Mouse (Mus musculus): ENCODE data around the gene Ap2s1. TPM values are rescaled to one million over a fixed set of nuclear protein-coding genes. Genes with fewer than 3 reads are reported as not detected.
A peak's percentile ranks its signal among the peaks of the same experiment; 100 is the strongest.

Gene Ap2s1
- total RNA-seq, 2 experiments from 2014 or later, result 227 to 260 TPM

DNA sequence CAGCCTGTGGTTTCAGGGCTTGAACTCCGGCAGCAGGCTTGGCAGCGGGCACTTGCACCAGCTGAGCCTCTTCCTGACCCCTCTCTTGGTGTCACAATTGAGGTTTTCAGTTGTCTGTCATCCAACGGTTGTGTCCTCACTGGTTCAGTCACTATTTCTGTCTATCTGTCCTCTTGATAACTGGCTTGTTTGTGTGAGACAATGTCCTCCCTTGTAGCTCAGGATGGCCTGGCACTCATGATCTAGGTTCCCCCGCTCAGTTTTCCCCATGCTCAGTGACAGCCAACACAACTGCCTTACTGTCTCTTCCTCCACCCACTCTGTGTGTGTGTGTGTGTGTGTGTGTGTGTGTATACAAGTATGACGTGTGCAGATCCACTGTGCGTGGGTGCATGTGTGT is 9.4 kb downstream of the Ap2s1 start:
- DNase-seq (ENCODE audit: low spot score in 2 of 2), result no peak

DNA sequence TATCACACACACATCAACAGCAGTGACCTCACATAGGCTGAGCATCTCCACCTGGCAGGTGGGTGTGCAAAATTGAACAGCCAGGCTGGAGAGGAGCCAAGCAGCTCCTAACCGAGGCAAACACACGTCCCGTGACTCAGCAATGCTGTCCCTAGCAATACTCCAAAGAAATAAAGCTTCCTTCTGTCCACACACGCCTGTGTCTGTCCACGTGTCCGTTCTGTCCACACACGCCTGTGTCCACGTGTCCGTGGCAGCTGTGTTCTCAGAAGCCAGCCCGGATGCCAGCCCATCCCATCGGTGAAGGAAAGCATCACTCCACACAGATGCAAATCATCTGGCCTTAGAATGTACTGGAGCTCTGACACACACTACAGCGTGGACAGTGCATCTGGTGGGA is 13.8 kb downstream of the Ap2s1 start:
- peak in 1 of 2 experiments; percentile 13 for DNase-seq (ENCODE audit: low spot score in 2 of 2)

DNA sequence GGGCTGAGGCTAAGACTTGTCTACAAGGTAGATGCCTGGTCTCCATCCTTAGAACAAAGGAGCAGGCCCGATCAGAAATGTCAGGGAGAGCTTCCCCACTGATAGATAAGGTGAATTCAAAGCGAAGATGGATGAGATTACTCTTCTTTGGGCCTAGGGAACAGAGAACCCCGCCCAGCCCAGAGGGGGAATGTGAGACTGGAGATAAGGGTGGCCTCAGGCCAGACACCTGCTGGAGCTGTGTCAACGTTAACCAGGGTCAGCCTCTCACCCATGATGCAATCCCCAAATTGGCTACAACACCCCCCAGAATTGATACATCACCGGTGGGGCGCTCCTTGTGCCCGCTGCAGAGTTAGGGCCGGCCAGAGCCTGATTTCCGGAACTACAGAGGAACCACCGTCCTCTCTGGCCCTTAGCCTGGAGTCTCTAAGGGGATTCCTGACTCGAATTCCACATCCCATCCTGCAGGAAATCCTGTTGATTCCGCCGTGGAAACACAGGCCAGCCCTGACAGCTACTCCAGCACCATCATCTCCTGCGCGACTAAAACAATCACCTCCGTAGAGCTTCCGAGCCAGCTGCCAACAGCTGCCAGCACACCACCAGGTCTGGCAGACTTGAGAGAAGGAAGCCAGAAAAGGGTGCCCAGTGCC is 17.3 kb downstream of the Ap2s1 start:
- no peak for DNase-seq (ENCODE audit: low spot score in 2 of 2)

DNA sequence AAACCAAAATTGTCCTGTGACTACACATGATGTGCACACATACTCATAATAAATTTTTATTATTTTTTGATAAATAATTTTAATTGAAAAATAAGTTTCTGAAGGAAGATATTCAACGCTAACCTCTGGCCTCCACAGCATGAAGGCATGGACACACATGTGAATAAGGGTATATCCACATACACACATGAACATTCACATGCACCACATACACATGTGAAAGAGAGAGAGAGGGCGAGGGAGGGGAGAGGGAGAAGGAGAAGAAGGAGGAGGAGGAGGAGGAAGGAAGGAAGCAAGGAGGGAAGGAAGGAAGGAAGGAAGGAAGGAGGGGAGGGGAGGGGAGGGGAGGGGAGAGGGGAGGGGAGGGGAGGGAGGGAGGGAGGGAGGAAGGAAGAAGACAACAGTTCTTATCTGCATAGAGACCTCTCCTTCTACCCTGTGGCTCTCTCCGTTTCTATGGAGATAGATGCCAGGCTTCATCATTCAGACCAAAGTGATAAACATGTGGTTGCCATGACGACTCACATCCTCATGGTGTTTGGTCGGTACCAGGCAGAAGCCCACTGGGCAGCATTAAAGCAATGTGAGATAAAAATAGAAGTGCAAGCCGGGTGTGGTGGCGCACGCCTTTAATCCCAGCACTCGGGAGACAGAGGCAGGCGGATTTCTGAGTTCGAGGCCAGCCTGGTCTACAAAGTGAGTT is 20.8 kb downstream of the Ap2s1 start:
- no peak for DNase-seq (ENCODE audit: low spot score in 2 of 2)

DNA sequence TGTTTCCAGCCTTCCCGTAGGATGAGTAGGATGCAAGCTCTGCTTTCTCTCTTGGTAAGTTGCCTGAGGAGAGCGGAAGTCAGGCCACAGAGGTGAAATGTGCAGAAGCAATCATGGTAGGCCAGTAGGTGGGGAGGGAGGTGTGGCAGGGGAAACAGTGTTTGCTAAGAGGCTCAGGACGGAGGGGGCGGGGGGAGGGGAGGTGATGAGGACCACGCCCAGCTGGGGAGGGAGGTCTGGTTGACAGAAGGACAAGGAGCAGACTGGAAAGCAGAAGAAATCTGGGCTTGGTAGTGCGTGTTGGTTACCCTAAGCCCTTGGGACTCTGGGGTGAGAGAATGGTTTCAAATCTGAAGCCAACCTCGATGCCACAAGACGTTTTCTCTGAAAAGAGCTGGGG is 22.1 kb downstream of the Ap2s1 start:
- DNase-seq (ENCODE audit: low spot score in 2 of 2), result no peak

DNA sequence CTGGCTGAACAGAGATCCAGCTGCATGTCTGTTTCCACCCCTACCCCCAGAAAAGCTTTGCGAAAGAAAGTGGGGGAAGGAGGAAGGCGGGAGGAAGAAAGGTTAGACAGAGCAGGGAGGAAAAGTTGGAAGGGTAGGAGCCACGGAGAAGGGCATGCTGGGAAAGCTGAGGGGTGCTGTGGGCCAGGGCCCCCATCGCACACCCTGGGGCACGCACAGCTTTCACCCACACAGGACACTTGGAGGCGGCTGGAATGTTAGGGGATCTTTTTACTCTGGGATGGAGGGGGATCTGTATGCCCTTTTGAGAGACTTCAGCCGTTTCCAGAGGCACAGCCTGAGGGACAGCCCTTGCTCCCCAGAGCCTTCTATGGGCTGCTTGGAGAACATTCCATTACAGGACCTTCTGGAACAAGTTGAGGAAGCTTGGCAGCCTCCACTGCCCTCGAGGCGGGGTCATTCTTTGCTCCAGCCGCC is 22.8 kb downstream of the Ap2s1 start:
- no peak for DNase-seq (ENCODE audit: low spot score in 2 of 2)

DNA sequence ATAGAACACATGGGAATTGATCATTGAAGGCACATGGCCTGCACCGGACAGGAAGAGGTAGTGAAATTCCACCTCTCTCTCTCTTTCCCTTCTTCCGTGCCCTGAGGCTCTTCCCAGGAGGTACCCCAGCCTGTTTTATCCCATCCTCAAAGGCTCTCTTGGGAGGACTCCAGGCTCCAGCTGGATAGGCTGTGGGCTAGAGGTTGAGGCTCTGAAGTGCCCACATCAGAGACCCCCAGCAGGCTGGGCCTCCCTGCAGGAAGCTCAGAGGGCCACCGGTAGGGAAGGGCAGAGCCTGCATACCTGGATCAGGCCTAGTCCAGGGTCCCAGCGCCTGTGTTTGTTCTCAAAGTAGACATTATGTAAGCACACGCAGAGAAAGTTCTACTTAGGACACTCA is 23.4 kb downstream of the Ap2s1 start:
- DNase-seq (ENCODE audit: low spot score in 2 of 2), result no peak

DNA sequence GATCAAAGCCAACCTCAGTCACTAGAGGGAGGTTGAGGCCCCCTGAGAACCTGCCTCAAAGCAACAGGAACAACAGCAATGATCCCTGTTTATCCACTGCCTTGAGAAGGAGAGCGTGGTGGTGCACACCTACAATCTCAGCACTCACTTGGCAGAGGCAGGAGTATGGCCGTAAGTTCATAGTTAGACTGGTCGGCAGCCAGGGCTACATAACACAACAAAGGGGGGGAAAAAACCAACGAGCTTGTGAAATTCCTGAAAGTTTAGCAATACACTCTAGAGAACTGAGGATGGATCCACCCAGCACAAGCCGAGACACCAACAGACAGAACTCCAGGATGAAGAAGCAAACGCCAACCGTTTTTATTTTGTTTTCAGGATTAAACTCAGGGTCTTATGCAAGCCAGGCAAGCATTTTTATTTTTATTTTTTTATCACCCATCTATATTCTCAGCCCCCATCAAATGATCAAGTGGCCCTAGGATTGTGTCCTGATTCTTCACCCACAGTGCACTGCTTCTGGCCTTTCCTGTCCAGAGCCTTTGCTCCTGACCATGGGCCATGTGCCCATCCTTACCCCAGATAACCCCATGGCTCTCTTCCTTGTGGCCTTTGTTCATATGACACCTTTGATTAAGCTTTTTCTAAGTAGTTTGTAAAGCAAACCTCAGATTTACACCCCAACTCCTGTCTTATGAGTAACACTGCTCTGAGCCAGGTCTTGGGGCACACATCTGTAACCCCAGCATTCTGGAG is 25.4 kb downstream of the Ap2s1 start:
- DNase-seq (ENCODE audit: low spot score in 2 of 2), result no peak

DNA sequence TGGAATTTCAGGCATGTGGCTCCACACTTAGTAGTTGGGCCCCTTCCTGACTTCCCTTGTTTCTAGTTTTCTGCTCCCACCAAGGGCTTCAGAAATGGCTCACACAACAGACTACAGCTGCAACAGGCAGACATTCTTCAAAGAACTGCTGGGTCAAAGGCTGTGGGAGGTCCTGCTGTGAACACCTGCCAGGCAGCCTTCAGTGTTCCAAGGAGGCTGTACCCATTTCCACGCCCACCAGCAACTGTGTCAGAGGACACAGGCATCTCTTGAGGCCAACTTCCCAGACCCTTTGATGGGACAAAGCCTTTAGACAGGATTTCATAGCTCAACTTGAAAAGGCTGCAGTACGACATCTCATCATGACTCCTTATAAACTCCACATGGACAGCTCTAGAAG is 28.2 kb downstream of the Ap2s1 start:
- DNase-seq (ENCODE audit: low spot score in 2 of 2), result no peak

DNA sequence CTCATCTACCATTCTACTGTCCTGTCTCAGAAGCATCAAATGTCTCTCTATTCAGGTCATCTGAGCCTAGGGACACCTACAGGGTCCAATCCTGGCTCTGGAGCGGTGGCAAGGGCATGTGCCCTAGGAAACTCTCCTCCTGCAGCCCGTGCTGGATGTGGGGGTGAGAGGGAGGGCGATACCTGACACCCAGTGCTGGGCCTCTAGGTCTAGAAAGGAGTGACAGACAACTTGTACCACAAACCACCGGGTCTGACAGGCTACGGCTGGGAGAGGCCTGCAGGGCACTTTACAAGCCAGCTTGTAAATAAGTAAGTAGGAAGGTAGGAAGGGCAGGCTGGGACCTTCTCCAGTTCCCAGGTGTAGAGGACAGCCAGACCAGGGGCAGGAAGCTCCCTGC is 37.7 kb downstream of the Ap2s1 start:
- DNase-seq (ENCODE audit: low spot score in 2 of 2), result no peak

DNA sequence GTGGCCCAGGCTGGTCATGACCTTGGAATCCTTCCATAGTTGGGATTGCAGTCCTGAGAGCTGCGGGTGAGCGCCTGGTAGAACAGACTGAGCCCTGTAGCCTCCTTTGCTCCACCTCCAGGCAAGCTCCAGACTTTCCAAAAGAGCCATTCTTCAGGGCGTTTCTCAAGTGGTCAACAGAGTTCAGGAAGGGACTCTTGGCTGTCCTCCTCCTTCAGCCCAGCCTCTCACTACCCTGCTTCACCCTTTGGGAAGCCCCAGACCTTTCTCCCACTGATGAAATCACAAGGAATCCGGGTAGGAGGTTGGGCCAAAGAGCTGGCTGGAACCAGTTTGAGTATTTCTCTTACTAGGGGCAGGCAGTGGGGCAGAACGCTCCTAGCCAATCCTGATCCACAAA is 41.9 kb downstream of the Ap2s1 start:
- no peak for DNase-seq (ENCODE audit: low spot score in 2 of 2)

DNA sequence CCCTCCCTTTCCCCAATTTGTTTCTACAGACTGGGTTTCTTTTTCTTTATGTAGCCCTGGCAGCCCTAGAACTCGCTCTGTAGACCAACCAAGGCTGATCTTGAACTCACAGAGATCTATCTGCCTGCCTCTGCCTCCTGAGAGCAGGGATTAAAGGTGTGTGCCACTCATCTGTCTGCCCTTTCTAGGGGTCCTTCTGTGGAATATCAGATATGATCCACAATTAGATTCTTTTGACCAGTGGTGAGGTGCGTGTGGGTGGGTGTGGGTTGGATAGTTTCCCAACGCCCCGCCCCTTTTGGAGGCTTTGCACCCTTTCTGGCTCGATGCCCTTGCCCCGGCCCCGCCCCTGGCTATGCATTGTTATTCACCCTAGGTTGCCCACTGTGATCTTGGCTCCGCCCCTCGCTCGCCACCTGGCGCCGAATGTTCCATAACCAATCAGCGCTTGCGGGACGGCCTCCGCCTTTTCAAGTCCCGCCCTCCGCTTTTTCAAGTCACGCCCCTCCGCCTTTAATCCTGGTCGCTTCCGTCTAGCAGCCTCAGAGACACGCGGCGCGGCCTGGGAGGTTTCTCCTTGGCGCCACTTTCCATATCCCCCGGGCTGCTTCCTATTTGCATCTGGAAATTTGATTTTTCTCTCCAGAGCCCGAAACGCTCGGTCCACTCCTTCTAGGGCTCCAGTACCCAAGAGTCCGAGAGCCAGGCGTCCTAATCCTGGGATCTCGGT is 42.8 kb downstream of the Ap2s1 start, which contains the start of gene Slc1a5:
Gene Slc1a5 (plus strand): TSS at position 516 of the 730 bp plus-strand sequence.
- DNase-seq (ENCODE audit: low spot score in 2 of 2), result peak; percentile 42 to 56

DNA sequence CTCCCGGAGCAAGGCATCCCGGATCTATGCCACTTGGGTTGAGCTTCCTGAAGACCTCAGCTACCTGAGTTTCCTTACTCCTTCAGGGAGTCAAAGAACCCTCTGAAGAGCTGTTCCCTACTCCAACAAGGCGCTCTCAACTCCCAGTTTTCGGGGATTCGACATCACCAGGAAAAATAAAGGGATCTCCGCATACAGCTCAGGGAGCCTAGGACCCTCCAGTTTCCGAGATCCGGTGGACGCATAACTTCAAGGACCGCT is 43.3 kb downstream of the Ap2s1 start:
- DNase-seq (ENCODE audit: low spot score in 2 of 2), result no peak

DNA sequence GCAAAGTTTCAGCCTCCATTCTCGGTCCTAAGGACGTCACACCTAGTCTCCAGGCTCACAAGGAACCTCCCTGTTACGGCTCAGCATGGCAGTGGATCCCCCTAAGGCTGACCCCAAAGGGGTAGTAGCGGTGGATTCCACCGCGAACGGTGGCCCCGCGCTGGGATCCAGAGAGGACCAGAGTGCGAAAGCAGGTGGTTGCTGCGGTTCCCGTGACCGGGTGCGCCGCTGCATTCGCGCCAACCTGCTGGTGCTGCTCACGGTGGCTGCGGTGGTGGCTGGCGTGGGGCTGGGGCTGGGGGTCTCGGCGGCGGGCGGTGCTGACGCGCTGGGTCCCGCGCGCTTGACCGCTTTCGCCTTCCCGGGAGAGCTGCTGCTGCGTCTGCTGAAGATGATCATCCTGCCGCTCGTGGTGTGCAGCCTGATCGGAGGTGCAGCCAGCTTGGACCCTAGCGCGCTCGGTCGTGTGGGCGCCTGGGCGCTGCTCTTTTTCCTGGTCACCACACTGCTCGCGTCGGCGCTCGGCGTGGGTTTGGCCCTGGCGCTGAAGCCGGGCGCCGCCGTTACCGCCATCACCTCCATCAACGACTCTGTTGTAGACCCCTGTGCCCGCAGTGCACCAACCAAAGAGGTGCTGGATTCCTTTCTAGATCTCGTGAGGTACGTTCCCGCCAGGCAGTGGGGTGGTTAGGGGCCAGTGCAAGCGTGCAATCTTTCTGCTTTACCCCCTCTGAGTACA is 43.8 kb downstream of the Ap2s1 start:
- peak in 1 of 2 experiments; percentile 7 for DNase-seq (ENCODE audit: low spot score in 2 of 2)

DNA sequence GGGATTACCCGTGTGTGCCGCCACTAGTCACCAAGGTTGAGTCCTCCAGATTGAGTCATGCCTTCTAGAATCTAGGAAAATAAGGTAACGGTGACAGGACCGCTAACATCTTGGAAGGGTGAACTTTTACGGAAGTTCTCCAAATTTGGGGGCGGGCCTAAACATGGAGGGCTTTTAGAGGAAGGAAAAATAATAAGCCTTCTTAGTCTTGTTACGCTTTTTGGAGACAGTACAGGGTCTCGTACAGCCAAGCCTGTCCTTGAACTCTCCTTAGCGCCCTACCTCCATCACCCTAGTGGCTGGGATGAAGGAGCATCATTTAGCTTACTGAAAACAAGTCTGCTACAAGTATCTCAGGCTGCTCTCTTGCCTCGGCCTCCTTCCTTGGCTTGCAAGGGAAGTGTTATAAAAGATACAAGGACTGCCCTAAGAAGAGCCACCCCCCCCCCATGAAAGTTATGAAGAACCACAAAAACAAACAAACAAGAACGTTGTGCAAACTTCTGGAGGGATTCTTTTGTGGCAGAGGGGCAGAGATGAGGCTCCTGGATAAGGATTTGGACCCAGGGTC is 44.4 kb downstream of the Ap2s1 start:
- no peak for DNase-seq (ENCODE audit: low spot score in 2 of 2)

DNA sequence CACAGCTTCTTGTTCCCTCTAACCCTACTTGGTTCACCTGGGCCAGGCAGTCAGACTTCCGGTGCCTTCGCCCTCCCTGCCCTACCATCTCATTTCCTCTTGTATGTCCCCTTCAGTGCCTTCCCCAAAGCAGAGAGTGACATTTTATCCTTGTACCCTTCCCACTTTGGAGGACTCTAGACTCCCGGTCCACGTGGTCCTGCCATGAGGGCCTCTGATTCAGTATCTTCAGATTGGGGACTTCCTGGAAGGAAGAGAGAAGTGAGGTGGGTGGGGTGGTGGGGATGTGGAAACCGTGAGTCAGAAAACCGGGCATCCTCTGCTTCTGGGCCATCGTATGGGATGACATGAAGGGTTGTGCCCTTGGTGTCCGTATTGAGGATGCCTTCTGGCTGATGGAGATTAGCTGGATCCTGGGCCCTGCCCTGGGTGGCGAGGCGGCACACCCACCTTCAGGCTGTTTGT is 45.0 kb downstream of the Ap2s1 start:
- no peak for DNase-seq (ENCODE audit: low spot score in 2 of 2)

DNA sequence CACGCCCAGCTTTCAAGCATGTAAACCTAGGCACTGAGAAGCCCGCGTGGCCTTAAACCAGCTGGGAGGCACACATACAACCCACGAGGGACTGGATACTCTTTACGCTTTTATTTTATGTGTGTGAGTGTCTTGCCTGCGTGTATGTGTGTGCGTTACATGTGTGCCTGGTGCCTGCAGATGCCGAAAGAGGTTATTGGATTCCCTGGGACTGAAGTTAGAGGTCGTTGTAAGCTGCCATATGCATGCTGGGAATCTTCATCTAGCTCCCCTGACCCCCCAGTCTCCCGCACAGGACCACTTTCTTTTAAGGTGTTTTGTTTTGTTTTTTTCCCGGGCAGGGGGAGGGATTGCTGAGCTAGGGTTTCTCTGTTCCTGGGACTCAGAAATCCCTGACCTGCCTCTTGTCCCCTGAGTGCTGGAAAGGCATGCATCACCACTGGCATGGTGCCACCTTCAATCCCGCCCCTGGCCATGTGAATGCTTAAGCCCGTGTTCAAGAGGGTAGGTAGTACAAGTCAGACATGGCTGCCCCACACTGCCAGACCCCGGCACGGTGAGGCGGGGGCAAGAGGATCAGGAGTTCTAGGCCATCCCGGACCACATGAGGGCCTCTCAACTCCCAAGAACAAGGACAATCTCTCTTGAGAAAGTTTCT is 45.7 kb downstream of the Ap2s1 start:
- DNase-seq (ENCODE audit: low spot score in 2 of 2), result no peak

DNA sequence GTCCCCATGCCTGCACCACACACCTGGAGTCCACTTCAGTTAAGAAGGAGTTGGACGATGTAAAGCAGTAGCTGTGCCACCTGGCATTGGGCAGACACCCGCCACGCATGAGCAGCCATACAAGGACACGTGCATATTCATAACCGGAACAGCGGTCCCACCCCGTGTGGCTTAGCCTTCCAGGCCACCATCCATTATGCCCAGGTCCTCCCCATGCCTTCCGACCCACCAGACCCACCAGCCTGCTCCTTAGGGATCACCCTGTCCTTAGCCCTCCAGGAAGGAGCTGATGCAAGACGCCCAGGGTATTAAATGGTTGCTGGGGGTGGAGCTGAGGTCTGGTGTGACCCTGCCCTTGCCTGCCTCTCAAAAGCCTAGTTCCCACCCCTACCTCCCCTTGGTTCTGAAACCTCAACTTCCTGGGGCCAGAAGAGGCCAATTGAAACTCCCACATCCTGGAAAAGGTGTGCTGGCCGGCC is 46.3 kb downstream of the Ap2s1 start:
- no peak for DNase-seq (ENCODE audit: low spot score in 2 of 2)

DNA sequence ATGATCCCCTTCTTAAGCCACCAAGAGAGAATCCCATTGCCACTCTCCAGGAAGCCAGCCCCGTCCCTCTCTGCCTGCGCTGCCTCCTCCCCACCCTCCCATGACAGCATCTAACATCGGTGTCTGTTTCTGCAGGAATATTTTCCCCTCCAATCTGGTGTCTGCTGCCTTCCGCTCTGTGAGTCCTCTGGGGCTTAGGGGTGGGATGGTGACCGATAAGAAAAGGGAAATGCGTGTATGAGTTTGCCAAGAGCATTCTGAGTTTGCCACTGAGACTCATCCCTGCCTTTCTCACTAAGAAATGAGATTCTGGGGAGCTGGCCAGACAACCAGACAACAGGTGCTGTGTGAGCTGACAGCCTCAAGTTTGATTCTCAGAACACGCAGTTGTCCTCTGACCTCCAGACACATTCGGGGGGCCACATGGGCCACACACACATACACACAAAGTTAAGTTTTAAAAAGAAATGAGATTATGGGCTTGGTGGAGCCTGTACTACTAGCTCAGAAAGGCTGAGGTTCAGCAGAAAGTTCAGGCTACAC is 47.4 kb downstream of the Ap2s1 start:
- no peak for DNase-seq (ENCODE audit: low spot score in 2 of 2)

DNA sequence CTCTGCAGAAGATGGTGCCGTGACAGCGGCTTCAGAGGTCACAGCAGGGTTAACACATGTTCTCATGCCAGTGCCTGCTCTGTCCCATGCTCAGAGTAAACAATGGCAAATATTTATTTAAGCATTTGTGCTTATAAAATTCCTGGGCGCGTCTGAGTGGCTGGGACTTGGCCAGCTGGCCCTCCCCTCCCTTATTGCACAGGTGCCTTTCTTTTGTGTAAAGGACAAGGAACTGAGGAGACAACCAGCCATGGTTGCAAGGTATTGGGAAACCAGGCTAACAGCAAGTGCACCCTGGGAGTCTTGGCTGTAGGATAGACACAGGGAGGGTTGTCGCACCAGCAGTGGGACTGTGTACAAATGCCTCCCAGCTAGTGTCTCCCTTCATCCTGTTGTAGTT is 54.1 kb downstream of the Ap2s1 start:
- no peak for DNase-seq (ENCODE audit: low spot score in 2 of 2)
